Mouse (Mus musculus) common myeloid progenitor, adult 5-6 weeks (primary cell): ENCODE measurements around the gene Nell1. TPM values are rescaled to one million over a fixed set of nuclear protein-coding genes. Genes with fewer than 3 reads are reported as not detected.

Source experiments
- ATAC-seq: replicated peaks from 2 replicates; pipeline ENCODE4 v1.8.0; 2016; ENCODE audit warnings: low read depth, mild to moderate bottlenecking, moderate TSS enrichment, inconsistent platforms; ENCODE audit not compliant: poor library complexity, severe bottlenecking
- total RNA-seq: library from RNA; stranded (forward); fragments of 200-1000, 187-1606 nt; gene quantifications from 2 replicates; pipeline ENCODE4 v1.2.3, GENCODE M21; 2017

Gene Nell1
- total RNA-seq, 1 experiment from 2014 or later, result not detected

DNA sequence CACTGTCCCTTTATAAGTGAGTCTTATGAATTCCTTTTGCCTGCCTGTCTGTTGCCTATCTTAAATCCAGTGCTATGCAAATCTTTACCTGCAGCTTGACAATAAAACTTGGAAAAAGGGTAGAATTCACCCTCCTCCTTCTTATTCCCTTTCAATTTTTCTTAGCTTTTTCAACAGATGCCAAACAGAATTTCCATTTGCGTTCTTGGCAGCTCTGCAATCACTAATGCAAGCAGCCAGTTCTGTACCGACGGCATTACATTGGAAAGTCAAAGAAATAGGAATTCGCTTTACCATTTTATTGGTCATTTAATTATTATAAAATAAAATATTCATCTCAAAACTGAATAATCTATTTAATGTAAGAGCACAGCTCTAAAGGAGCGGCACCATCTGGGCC is 781.7 kb downstream of the Nell1 start:
- ATAC-seq, result no peak

GRCm38 (mm10) chr7:50773516-50773915 is 798.9 kb downstream of the Nell1 start:
- no peak for ATAC-seq

- no peak for ATAC-seq
Measured at GRCm38 (mm10) chr7:50781105-50781504, 806.4 kb downstream of the Nell1 start.

DNA sequence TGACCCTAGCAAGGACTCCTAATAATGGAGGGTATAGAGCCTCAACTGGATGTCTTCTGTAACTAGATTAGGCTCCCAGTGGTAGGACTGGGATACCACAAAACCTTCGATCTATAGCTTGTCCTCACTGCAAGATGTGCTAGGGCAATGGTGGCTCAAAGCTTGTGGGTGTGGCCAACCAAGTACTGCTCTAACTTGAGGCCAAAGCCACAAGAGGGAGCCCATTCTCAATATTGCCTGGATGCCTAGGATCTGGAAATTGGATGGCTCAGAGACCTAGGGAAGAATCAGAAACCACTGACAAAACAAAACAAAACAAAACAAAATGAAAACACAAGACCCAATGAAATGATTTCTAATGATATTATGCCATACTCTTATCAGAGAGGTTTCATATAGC is 809.0 kb downstream of the Nell1 start:
- no peak for ATAC-seq

DNA sequence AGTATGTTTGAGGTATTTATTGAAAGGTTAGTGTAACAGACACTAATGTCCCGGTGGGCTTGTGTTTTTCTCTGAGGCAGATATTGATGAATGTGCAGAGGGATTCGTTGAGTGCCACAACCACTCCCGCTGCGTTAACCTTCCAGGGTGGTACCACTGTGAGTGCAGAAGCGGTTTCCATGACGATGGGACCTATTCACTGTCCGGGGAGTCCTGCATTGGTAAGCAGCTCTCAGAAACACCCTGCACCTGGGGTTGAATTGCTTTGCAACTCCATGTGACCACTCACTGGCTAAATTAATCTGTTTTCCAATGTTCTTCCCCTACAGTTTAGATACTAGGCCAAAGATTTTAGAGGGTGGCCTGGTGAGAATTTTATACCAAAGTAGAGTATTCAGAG is 851.5 kb downstream of the Nell1 start:
- no peak for ATAC-seq

DNA sequence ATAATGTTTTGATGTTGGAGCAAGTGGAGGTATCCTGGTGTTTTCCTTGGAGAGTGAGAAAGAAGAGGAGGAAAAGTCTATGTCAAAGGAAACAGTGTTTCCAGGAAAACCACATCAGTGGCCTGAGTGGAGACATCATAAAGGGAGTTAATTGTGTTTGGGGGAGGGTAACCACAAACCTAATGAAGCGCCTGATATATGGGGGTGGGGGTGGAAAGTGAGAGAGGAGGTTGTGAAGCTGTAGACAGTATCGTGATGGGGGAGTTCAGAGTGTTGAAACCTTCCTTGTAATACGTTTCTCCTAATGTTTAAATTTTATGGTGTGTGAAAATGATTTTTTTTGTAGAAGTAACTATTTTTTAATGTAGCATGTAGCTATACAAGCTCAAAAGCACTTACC is 858.1 kb downstream of the Nell1 start:
- no peak for ATAC-seq

DNA sequence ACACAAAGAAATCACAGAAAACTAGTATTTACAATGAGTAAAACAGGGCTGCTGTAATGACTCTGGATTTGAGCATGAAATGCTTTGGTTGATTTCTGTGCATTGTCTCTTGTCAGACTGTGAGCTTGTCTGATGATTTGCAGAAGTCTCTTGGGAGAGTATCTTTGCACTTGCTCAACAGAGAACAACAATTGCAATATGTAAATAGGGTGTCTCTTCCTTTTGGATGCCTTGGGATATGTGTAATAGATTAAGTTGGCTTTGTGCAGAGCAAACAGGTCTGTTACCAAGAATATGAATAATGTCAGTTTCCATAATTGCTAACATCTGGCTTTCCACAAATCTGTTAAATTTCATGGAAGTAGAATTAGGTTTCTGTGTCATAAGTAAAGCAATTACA is 868.0 kb downstream of the Nell1 start:
- no peak for ATAC-seq

- ATAC-seq, result no peak
Measured at GRCm38 (mm10) chr7:50847921-50848320, 873.3 kb downstream of the Nell1 start.

DNA sequence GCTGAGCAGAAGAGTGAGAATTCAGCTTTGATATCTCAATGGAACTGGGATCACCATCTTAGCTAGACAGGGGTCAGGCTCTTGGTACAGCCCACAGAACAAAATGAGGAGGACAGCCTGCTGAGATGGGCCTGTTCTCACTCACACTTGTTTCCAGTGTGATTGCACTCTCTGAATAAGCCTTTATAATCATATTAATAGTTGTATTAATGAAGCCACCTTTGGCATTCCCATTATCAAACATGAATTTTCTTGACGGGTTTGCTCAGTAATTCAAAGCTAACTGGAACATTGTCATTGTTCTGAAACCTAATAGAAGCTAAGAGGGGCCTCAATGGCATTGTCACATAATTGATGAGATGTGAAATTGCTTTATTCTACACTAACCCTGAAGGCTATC is 875.6 kb downstream of the Nell1 start:
- ATAC-seq, result no peak

DNA sequence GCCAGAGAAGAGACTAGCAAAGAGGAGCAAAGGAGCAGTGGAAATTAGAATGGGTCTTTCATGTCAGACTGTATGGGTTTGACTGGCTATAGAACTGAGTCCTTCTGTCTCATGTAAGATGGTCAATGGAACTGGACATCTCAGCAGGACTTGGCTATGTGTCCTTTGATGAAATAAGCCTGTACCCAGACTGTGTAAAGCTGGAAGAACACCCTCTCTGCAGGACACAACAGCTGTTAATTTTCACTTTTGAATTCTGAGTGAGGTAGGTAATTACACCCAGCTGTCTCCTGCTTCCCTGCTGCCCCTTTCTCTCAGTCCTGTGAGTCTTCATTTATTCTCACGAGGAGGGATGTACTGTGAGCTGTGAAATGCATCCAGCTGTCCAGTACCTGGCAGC is 895.5 kb downstream of the Nell1 start:
- no peak for ATAC-seq

DNA sequence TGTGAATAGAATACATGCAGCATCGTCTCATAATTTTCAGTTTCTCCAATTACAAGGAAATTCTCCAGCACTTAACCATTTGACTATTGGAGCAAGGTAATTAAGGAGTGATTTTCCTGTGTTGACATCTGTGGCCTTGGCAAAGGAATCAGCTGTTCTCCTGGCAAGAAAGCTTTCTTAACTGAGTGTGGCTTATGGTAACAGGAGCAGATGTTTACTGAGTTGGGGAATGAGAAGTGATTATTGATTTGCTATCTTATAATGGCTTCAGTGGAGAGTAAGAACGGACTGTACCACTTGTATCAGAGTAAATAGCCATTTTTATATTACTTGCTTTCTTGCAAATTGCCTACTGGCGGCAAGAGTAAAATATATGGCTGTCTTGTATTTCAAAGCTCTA is 913.0 kb downstream of the Nell1 start:
- ATAC-seq, result no peak

GRCm38 (mm10) chr7:50899541-50900088 is 925.0 kb downstream of the Nell1 start:
- ATAC-seq, result no peak

Other genes starting within 250 kb of the Nell1 start
- 11.4 and 14.7 TPM in 2 replicates for gene Htatip2, start 215.7 kb upstream of the Nell1 start, total RNA-seq
- 66.2 and 81.4 TPM in 2 replicates for gene Prmt3, start 196.5 kb upstream of the Nell1 start, total RNA-seq
- not detected in 2 replicates for gene Slc6a5, start 64.7 kb upstream of the Nell1 start, total RNA-seq